Mouse (Mus musculus): ENCODE results near the gene Eif2a.

Eif2a gene

DNA sequence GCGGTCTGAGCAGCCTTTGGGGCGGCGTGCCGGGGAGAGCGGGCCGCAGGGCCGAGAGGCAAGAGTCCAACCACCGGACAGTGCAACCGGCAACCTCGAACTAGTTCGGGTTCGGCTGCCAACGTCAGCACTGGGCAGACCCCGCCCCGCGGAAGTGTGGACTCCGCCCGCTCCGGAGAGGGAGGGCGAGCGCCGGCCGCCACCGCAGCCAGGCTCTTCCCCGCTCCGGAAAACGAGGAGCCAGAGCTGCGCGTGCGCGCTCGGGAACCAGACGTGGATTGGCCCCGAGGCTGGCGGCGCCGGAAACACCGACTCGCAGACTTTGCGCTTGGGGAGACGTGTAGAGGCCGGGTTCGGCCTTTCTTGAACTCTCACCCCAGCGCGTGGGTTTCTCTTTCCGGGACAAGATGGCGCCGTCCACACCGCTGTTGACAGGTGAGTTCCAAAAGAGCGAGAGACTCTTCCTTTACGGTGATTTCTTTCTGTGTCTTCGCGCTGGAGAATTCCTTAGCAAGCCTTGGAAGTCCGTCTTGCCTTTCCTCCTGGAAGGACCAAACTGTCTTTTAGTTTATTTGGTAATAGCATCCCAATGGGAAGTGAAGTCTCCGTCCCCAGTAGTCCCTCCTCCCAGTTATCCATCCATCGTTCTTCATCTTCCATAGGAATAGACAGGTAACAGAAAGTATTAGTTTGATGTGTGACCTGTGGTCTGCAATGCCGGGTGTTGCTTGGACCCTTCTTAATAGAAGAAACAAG, at the start of gene Eif2a, which contains the start of gene Serp1:
Gene Eif2a (plus strand): TSS at position 170 of the 756 bp plus-strand sequence.
Gene Serp1 (minus strand): TSS at position 241 of the 756 bp plus-strand sequence.
- DNase-seq (ENCODE audit: low spot score in 2 of 2) = peak; percentile 97

GRCm38 (mm10) chr3:58478755-58479455, 46.7 kb upstream of the Eif2a start:
- DNase-seq (ENCODE audit: low spot score in 2 of 2) = no peak

DNA sequence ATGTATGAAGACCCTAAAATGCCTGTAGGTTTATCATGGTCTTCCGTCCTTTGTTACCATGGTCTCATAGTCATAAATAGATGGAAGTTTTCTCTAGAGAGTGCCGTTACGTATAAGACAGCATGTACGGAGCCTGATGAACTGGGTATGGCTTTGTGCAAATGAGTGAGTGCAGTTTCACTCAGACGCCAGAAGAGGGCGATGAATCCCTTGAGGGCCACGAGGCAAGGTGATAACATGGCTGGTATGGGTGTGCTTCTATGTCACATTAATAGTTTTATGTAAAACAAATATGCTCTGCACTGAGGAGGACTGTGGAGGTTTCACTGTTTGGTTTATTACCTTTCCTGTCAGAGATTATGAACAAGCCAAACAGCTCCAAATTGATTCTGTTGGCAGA, 39.7 kb upstream of the Eif2a start:
- DNase-seq (ENCODE audit: low spot score in 2 of 2) = no peak

DNA sequence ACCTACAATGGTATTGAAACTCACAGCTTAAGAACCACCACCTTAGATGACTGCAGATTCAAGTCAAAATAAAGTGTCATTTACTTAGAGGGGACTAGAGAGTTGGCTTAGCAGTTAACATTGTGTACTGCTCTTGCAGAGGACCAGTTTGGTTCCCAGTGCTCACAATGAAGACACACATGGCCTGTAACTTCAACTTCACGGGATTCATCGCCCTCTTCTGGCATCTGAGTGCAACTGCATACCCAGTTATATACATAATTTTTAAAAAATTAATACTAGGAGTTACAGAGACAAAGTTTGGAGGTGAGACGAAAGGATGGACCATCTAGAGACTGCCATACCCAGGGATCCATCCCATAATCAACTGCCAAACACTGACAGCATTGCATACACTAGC, 38.5 kb upstream of the Eif2a start:
- DNase-seq (ENCODE audit: low spot score in 2 of 2) = no peak

GRCm38 (mm10) chr3:58487999-58488775, 37.4 kb upstream of the Eif2a start:
- no peak for DNase-seq (ENCODE audit: low spot score in 2 of 2)

DNA sequence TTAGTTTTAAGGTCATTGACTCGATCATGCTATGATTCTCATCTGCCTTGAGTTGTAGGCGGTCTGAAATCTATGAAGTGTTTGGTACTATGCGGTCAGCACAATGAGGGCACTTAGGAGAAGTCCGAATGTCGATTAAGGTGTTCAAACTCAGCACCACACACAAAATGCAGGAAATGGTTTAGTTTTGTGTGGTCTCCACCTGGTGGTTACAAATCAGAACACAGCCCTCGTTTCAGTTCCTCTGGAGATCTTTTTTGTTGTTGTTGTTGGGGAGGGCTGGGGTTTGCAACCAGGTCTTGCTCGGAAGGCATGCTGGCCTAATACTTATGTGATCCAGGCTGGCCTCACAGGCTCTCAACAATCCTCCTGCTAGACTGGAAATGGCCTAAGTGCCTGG, 34.8 kb upstream of the Eif2a start:
- peak in 1 of 2 experiments; percentile 39 for DNase-seq (ENCODE audit: low spot score in 2 of 2)

DNA sequence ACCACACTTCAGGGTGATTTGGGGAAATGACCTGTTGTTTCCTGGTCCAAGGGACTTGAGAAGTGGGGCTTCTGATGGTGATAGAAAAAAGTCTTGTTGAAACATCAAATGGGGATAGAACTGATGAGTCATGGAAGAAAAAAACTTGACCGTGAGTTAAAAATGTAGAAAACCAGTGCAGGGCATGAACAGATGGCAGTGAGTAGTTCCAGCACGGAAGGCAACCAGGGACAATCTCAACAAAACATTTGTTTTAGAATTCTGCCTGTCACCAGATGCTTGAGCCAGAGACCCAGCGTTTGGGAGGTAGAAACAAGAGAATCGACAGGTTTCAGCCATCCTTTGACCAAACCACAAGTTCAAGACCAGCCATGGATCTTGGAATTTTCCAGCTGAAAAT, 32.0 kb upstream of the Eif2a start:
- DNase-seq (ENCODE audit: low spot score in 2 of 2) = no peak

GRCm38 (mm10) chr3:58501961-58502360, 23.7 kb upstream of the Eif2a start:
- DNase-seq (ENCODE audit: low spot score in 2 of 2) = no peak

GRCm38 (mm10) chr3:58503720-58504333, 21.8 kb upstream of the Eif2a start:
- DNase-seq (ENCODE audit: low spot score in 2 of 2) = no peak

GRCm38 (mm10) chr3:58504676-58505075, 20.9 kb upstream of the Eif2a start:
- DNase-seq (ENCODE audit: low spot score in 2 of 2) = no peak

DNA sequence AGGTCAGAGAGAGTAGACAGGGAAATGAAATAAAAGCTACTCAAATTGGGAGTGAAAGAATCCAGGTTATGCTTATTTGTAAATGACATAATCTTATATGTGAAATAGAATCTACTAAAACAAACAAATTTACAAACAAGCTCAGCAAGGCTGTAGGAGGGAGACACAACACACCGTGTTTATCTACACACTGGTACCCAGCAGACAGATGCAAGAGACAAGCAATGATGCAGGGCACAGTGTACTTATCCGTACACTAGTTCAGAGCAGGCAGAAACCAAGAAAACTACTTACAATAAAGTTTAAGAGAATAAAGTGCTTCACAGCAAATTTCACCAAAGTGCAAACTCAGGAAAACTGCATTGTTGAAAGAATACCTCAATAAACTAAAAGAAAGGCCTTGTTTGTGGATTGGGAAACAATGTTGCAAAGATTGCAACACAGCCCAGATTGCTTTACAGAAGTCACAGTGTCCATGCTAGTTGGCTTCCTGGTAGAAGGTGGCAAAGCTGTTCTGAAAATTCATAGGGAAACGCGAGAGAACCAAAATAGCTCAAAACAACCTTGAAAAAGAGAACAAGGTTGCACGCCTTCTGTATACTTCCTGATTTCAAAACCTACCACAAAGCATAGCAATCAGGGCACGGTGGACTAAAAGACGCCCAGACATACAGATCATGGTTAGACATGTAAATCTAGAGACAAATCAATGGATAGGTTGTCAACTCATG, 17.4 kb upstream of the Eif2a start:
- DNase-seq (ENCODE audit: low spot score in 2 of 2) = no peak

GRCm38 (mm10) chr3:58511581-58511980, 14.0 kb upstream of the Eif2a start:
- no peak for DNase-seq (ENCODE audit: low spot score in 2 of 2)

GRCm38 (mm10) chr3:58512740-58513139, 12.9 kb upstream of the Eif2a start:
- DNase-seq (ENCODE audit: low spot score in 2 of 2) = no peak

DNA sequence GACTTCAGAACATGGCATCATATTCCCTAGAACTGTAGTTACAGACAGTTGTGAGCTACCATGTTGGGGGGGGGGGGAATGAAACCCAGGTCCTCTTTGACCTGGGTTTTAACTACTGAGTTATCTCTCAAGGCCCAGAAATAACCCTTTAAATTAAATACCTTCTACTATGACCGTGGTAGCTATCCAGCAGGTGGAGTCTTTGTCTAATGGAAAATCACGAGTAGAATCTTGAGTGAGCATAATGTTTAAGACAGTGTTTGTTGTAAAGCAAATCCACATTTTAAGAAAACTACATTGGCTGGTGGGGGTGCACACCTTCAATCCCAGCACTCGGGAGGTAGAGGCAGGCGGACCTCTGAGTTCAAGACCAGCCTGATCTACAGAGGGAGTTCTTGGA, 12.1 kb upstream of the Eif2a start:
- no peak for DNase-seq (ENCODE audit: low spot score in 2 of 2)

GRCm38 (mm10) chr3:58515947-58516601, 9.5 kb upstream of the Eif2a start:
- no peak for DNase-seq (ENCODE audit: low spot score in 2 of 2)

DNA sequence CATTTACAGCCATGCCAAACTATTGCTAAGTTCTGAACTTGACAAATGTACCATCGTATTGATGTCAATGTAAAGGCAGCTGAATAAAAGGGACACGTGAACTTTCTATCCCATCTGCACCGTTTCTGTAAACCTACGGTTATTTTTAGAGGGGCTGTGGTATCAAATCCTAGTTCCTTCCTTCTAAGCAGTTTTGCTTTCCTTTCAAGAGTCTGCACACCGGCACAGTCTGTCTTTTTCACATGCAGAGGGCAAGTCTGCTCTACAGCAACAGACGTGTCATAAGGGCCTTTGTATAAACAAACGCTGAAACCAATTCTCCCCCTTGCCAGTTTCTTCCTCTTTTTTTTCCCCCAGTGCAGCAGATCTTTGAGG, 9.0 kb upstream of the Eif2a start:
- no peak for DNase-seq (ENCODE audit: low spot score in 2 of 2)

DNA sequence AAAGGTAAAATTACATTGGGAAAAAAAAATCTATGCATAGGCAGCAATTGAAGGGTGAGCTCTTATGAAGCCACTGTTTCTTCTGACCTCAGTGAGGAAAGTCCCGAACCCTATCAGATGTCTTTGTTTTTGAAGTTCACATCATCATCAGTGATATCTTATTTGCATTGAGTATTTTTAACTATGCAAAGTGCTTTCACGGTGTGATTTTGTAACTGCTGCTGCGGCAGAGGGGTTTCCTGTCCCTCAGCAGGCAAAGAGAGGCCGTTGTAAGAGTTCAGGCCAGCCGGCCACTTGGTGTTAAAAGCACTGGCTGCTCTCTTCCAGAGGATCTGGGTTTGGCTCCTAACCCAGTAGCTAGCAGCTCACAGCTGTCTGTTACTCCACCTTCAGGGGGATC, 8.4 kb upstream of the Eif2a start:
- no peak for DNase-seq (ENCODE audit: low spot score in 2 of 2)

- no peak for DNase-seq (ENCODE audit: low spot score in 2 of 2)
Observed at GRCm38 (mm10) chr3:58517800-58518199, 7.8 kb upstream of the Eif2a start.

DNA sequence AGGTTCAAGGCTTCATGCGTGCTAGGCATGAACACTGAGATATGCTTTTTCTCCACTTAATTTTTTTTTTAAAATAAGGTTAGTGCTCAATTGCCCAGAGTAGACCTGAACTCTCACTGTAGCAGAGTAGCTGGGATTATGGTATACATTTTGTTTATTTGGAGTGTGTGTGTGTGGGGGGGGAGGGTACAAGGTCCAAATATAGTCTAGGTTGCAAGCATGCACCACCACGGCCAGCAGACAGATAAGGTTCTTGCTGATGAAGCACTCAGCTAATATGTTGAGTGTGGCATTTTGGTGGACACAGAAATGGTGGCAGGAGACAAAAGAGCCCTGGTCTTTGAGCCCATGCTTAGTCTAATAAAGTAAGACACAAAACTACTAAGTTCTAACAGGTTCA, 6.7 kb upstream of the Eif2a start:
- no peak for DNase-seq (ENCODE audit: low spot score in 2 of 2)

GRCm38 (mm10) chr3:58519536-58519935, 6.1 kb upstream of the Eif2a start:
- DNase-seq (ENCODE audit: low spot score in 2 of 2) = no peak

- DNase-seq (ENCODE audit: low spot score in 2 of 2) = no peak
Observed at GRCm38 (mm10) chr3:58520286-58520685, 5.3 kb upstream of the Eif2a start.

Data from cerebellum, postnatal 4 days (tissue).